In the genomic region with DNA sequence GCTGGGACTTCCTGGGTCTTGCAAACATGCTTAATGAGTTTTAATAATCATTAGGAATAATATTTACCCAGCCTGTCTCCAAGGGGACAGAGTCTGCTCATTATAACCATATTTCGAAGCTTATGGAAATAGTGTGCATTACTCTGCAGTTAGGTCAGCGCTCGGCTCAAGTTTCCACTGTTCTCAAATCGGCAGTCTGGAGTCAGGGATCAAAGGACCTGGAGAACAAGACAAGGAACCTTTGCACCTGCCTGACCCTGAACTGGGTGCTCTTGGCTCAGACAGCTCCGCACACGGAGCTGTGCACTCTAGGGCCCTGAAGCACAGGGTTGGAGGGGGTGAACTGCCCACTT, we compare ENCODE assay signal across 11 mouse cellular contexts. TPM values are rescaled to one million over a fixed set of nuclear protein-coding genes. Genes with fewer than 3 reads are reported as not detected.
A peak's percentile ranks its signal among the peaks of the same experiment; 100 is the strongest.
DNase-seq lines count a peak whose midpoint lies in the region; ATAC-seq and TF ChIP-seq lines count a peak whose summit lies in the region.
"Had no signal": no experiment of that assay in that cellular context is flagged by ENCODE, and none has a peak within 500 bp of the region (broad histone marks: within the 10 kb centered on the region; RNA-seq: fewer than 3 reads in every experiment).

No protein-coding gene starts in this region.

- H3K27ac ChIP-seq in lung, embryonic 14.5 days (ENCODE audit: low read depth), result peak overlapping the region; percentile 80; the same call in 1 of the 2 replicates
- H3K27ac ChIP-seq in intestine, embryonic 14.5 days (ENCODE audit: low read depth), result peak overlapping the region; percentile 80
- H3K27ac ChIP-seq in kidney, embryonic 15.5 days, result peak overlapping the region; percentile 66
- peak overlapping the region; percentile 76 for H3K27ac ChIP-seq in stomach, embryonic 15.5 days

- TF ChIP-seq CTCF in lung, embryonic 14.5 days (IDR thresholded peaks at IDR 0.05; ENCODE audit: low read depth), result no peak
- TF ChIP-seq CTCF in lung, adult 2 months (IDR thresholded peaks at IDR 0.05; ENCODE audit: insufficient read depth, low read length), result no peak

- 48% methylated on average over 6 of the region's 6 CpGs for WGBS in lung, embryonic 14.5 days
- WGBS in lung, adult 2 months, result 64% methylated on average over 6 of the region's 6 CpGs
- WGBS in intestine, embryonic 14.5 days, result 53% methylated on average over 6 of the region's 6 CpGs
- WGBS in kidney, embryonic 15.5 days, result 43% methylated on average over 6 of the region's 6 CpGs
- WGBS in stomach, embryonic 15.5 days, result 41% methylated on average over 6 of the region's 6 CpGs

- no peak overlapping the region for H3K4me3 ChIP-seq in lung, embryonic 14.5 days (ENCODE audit: low read depth, low read length)
- H3K4me3 ChIP-seq in lung, adult 2 months (replicated peaks; ENCODE audit: extremely low read depth, low read depth, low read length), result no peak overlapping the region
- H3K4me3 ChIP-seq in intestine, embryonic 14.5 days (ENCODE audit: low read depth, low read length), result no peak overlapping the region
- no peak overlapping the region for H3K4me3 ChIP-seq in kidney, embryonic 15.5 days (replicated peaks)
- H3K4me3 ChIP-seq in stomach, embryonic 15.5 days (replicated peaks), result no peak overlapping the region

- peaks cover 8% of the 10 kb centered on the region; the same call in 1 of the 2 replicates for H3K4me1 ChIP-seq in lung, embryonic 14.5 days (ENCODE audit: insufficient read depth)
- no peaks in the 10 kb centered on the region for H3K4me1 ChIP-seq in lung, adult 2 months (ENCODE audit: control insufficient read depth, insufficient read depth, low read length)
- H3K4me1 ChIP-seq in intestine, embryonic 14.5 days (replicated peaks; ENCODE audit: control insufficient read depth, insufficient read depth, low read length), result peaks cover 23% of the 10 kb centered on the region
- H3K4me1 ChIP-seq in kidney, embryonic 15.5 days, result peaks cover 53% of the 10 kb centered on the region
- peaks cover 32% of the 10 kb centered on the region for H3K4me1 ChIP-seq in stomach, embryonic 15.5 days

- H3K36me3 ChIP-seq in lung, embryonic 14.5 days (ENCODE audit: insufficient read depth), result peaks cover 78% of the 10 kb centered on the region
- H3K36me3 ChIP-seq in intestine, embryonic 14.5 days (ENCODE audit: control insufficient read depth, insufficient read depth, low read length), result peaks cover 50% of the 10 kb centered on the region
- peaks cover 24% of the 10 kb centered on the region for H3K36me3 ChIP-seq in kidney, embryonic 15.5 days
- peaks cover 14% of the 10 kb centered on the region; the same call in 1 of the 2 replicates for H3K36me3 ChIP-seq in stomach, embryonic 15.5 days

- peak; percentile 58 for DNase-seq in lung, embryonic 14.5 days
- no peak for DNase-seq in lung, adult 2 months
- DNase-seq in intestine, embryonic 14.5 days (ENCODE audit: low spot score), result no peak
- DNase-seq in right cerebral cortex, adult 18-20 months, result no peak
- no peak for DNase-seq in urinary bladder, postnatal 4 days (ENCODE audit: low spot score in 2 of 2)
- DNase-seq: cerebellum, postnatal 36 days; gastrocnemius, postnatal 10 days; thymus, postnatal 36 days had no signal

- no peak for TF ChIP-seq POLR2A in lung, adult 2 months (IDR thresholded peaks at IDR 0.05; ENCODE audit: borderline replicate concordance, extremely low read depth, low read depth, low read length)

- H3K9ac ChIP-seq in lung, embryonic 14.5 days, result no peak overlapping the region
- no peak overlapping the region for H3K9ac ChIP-seq in intestine, embryonic 14.5 days (ENCODE audit: low read length)
- no peak overlapping the region for H3K9ac ChIP-seq in kidney, embryonic 15.5 days
- H3K9ac ChIP-seq in stomach, embryonic 15.5 days, result no peak overlapping the region

- no peaks in the 10 kb centered on the region for H3K9me3 ChIP-seq in lung, embryonic 14.5 days (ENCODE audit: low read depth, low read length)
- H3K9me3 ChIP-seq in intestine, embryonic 14.5 days (ENCODE audit: control insufficient read depth, low read length), result no peaks in the 10 kb centered on the region
- H3K9me3 ChIP-seq in kidney, embryonic 15.5 days (replicated peaks), result no peaks in the 10 kb centered on the region
- H3K9me3 ChIP-seq in stomach, embryonic 15.5 days, result no peaks in the 10 kb centered on the region

- H3K27me3 ChIP-seq in lung, embryonic 14.5 days (ENCODE audit: insufficient read depth, low read length), result no peaks in the 10 kb centered on the region
- no peaks in the 10 kb centered on the region for H3K27me3 ChIP-seq in intestine, embryonic 14.5 days (replicated peaks; ENCODE audit: control insufficient read depth, insufficient read depth, low read length)
- H3K27me3 ChIP-seq in kidney, embryonic 15.5 days, result no peaks in the 10 kb centered on the region
- H3K27me3 ChIP-seq in stomach, embryonic 15.5 days (replicated peaks), result no peaks in the 10 kb centered on the region

- ATAC-seq in lung, embryonic 14.5 days (ENCODE audit: insufficient read depth), result peak; percentile 26; the same call in 1 of the 2 replicates
- peak; percentile 28; the same call in 1 of the 2 replicates for ATAC-seq in intestine, embryonic 14.5 days (replicated peaks; ENCODE audit: low FRiP score, low TSS enrichment, low read depth)
- ATAC-seq in kidney, embryonic 15.5 days (replicated peaks; ENCODE audit: low FRiP score), result no peak
- ATAC-seq in stomach, embryonic 15.5 days (ENCODE audit: insufficient read depth, low FRiP score, low read depth), result peak; percentile 19; the same call in 1 of the 2 replicates

- no peak overlapping the region for H3K4me2 ChIP-seq in lung, embryonic 14.5 days
- H3K4me2 ChIP-seq in intestine, embryonic 14.5 days (ENCODE audit: low read length), result no peak overlapping the region
- H3K4me2 ChIP-seq in kidney, embryonic 15.5 days, result no peak overlapping the region
- no peak overlapping the region for H3K4me2 ChIP-seq in stomach, embryonic 15.5 days

RNA-seq across cellular contexts. Expression of a gene that starts 13.1 kb away (rescaled TPM):
- polyA plus RNA-seq in lung, embryonic 14.5 days (2014; fragmentation: Nextera tagmentation; extraction: Ambion mirVana), result 23.1 and 25.8 TPM in 2 replicates
- 11.2 and 11.5 TPM in 2 replicates for polyA plus RNA-seq in lung, adult 2 months (2012; rRNA removed)
- polyA plus RNA-seq in intestine, embryonic 14.5 days (2014; fragmentation: Nextera tagmentation; extraction: Ambion mirVana), result 18.5 and 21.2 TPM in 2 replicates
- polyA plus RNA-seq in kidney, embryonic 15.5 days (2015; fragmentation: Nextera tagmentation; extraction: Ambion mirVana), result 7.3 and 9.4 TPM in 2 replicates
- 17.4 and 18.6 TPM in 2 replicates for polyA plus RNA-seq in stomach, embryonic 15.5 days (2015; fragmentation: Nextera tagmentation; extraction: Ambion mirVana)

RNA-seq across cellular contexts. Expression of a gene that starts 54.9 kb away (rescaled TPM):
- polyA plus RNA-seq in lung, embryonic 14.5 days (2014; fragmentation: Nextera tagmentation; extraction: Ambion mirVana), result 8.9 and 11.8 TPM in 2 replicates
- polyA plus RNA-seq in lung, adult 2 months (2012; rRNA removed), result 0.11 TPM in 1 of 2 replicates, not detected in the other
- 44.5 and 50.0 TPM in 2 replicates for polyA plus RNA-seq in intestine, embryonic 14.5 days (2014; fragmentation: Nextera tagmentation; extraction: Ambion mirVana)
- 100.0 and 109 TPM in 2 replicates for polyA plus RNA-seq in kidney, embryonic 15.5 days (2015; fragmentation: Nextera tagmentation; extraction: Ambion mirVana)
- polyA plus RNA-seq in stomach, embryonic 15.5 days (2015; fragmentation: Nextera tagmentation; extraction: Ambion mirVana), result 31.6 and 39.0 TPM in 2 replicates
- polyA plus RNA-seq: forebrain, embryonic 11.5 days had no signal
